Mouse (Mus musculus) urinary bladder, postnatal 14 days (tissue): ENCODE results near the gene Angptl3.

Experiments used
- DNase-seq: peaks from one replicate; pipeline ENCODE4 v3.0.0; 2021; ENCODE audit warnings: low spot score

The Angptl3 gene

DNA sequence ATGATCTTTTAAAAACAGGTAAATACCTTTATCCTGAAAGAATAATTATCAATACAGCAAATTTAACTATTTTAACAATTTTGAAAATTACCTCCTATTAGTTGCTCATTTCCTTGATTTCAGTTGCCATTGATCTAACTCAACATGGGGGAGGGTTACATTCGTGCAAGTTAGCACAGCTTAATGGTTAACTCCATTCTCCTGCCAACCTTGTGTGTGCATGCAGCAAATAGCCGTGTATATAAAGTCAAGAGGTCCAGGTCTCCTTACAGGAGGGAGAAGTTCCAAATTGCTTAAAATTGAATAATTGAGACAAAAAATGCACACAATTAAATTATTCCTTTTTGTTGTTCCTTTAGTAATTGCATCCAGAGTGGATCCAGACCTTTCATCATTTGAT lies at the start of gene Angptl3:
TSS of gene Angptl3 (plus strand) at position 269 of the 400 bp plus-strand sequence.
- DNase-seq, result no peak

GRCm38 (mm10) chr4:98984701-98985100 lies 46.1 kb upstream of the Angptl3 start:
- DNase-seq, result no peak

DNA sequence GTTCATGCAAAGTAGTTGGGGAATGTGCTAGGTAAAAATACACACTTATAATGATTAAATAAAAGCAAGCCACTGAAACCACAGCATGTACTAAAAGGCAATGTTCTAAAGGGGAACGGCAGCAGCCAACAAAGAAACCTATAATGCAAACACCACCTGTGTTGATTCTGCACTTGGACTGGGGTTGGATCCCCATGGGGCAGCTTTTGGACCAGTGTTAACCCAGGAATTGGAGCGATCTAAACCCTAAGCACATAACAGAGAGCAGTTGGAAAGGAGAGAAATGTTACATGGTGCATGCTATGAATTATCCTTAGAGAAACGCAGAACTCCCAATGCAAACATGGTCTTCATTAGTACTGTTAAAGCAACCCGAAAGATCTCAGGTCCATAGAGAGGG lies 37.3 kb upstream of the Angptl3 start:
- DNase-seq, result no peak

GRCm38 (mm10) chr4:99005574-99005973 lies 25.2 kb upstream of the Angptl3 start:
- DNase-seq, result no peak

DNA sequence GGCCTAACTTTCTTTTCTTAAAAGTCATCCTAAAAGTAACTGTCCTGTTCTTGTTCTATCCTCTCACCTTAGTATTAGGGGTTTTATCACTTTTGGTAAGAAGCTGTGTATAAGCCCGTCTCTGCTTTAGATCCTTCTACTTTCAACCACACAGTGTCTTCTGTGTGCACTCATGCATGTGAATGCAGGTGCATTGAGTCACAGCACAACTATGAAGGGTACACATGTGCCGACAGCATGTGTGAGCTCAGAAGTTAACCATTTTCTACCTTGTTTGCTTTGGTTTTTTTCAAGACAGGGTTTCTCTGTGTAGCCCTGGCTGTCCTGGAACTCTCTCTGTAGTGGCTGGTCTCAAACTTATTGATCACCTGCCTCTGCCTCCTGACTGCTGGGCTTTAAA lies 24.4 kb upstream of the Angptl3 start:
- DNase-seq, result no peak

DNA sequence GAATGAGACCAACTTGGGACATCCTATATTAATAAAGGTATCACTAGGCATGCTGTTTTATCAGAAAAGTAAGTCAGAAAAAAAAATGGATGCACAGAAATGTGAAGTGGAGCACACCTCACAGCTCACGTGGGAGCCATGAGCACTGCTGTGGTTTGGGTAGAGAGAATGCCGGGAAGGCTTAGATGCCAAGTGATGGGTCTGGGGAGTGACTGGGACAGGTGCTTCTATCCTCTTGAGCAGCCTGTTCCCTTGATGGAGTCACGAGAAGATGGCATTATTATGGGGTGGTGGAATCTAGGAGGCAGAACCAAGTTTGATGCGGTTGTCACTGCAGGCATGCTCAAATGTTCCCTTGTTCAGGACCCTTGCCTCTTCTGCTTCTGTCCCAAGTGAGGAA lies 19.7 kb upstream of the Angptl3 start:
- DNase-seq, result no peak

DNA sequence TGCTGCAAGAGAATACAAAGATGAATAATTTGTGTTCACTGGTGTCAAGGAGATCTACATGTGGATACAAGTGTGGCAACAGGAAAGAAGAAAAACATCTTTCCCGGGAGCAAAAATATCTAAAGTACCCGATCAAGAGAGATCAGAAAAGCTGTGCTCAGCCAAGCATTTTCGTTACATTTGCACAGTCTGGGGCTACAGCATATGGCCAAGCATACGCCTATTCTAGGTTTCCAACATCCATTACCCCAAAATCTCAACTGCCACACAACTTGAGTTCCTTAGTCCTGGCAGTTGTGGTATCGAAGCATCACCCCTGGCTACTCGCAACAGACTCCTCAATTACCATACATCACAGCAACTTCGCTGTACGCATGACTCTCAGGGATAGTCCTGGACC lies 8.5 kb upstream of the Angptl3 start:
- DNase-seq, result no peak

DNA sequence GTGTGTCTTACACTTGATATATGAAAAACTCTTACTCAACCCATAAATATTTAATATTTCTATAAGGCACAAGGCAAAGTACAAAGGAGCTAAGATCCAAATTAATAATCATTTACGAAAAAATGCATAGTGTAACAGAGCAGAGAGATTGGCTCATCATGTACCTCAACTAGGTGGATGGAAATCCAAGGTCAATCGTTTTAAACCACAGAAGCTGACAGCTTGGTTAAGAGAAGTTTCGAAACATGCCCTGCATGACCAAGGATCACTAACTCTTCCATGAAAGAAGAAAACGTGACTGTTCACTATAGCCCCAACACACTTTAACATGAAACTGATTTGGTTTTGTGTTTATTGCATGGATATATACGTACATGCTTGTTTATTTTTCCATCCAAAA lies 2.4 kb upstream of the Angptl3 start:
- DNase-seq, result no peak

GRCm38 (mm10) chr4:99032921-99033320 lies 2.2 kb downstream of the Angptl3 start:
- no peak for DNase-seq

GRCm38 (mm10) chr4:99044854-99045253 lies 14.1 kb downstream of the Angptl3 start:
- DNase-seq, result no peak

DNA sequence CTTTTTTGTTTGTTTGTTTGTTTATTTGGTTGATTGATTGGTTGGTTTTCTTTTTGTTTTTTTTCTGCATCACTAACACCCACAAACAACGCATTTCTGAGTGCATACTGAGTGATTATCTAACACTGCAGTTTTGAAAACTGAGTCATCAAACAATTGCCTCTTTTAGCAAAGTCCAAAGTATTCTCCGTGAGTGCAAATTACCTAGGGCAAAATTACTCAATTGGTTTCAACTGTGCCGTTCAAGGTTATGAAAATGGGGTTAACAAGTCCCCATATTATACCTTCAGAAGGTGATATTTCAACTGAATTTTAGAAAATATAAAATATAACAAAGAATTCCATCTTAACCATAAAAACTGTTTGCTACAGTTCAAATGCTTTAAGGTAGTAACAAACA lies 15.7 kb downstream of the Angptl3 start:
- DNase-seq, result no peak

GRCm38 (mm10) chr4:99048581-99048980 lies 17.8 kb downstream of the Angptl3 start:
- no peak for DNase-seq

GRCm38 (mm10) chr4:99064524-99064923 lies 33.8 kb downstream of the Angptl3 start:
- peak; percentile 56 for DNase-seq

DNA sequence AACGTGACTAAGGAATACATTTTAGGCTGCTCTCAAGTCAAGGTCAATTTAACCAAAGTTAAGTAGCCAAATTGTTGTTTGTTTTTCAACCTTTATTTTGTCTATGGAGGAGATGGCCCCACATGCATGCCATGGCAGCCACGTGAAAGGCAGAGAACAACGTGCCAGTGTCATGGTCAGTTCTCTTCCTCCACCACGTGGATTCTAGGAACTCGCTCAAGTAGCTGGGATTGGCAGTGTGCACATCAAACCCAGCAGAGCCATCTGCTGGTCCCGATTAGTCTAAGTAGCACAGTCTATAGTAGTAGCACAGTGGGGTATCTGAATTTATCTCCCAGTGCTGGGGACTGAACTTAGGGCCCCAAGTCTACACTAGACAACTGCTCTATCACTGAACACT lies 38.1 kb downstream of the Angptl3 start:
- DNase-seq, result no peak

DNA sequence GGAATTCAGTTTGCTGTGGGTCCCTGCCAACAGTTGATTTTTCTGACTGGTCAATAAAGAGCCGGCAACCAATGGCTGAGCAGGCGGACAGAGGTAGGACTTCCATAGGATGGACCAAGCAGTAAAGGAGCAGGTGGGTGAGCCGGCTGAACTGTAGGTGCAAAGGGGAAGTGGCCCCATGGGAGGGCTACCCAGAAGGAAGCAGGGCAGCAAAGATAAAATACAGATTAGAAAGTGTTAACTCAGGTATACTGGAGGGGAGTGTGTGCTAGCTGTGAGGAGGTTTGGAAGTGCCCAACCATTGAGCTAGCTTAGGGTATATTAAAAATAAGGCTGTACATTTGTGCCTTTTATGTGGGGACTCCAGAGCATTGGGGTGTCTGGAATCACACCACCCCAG lies 47.3 kb downstream of the Angptl3 start:
- no peak for DNase-seq

DNA sequence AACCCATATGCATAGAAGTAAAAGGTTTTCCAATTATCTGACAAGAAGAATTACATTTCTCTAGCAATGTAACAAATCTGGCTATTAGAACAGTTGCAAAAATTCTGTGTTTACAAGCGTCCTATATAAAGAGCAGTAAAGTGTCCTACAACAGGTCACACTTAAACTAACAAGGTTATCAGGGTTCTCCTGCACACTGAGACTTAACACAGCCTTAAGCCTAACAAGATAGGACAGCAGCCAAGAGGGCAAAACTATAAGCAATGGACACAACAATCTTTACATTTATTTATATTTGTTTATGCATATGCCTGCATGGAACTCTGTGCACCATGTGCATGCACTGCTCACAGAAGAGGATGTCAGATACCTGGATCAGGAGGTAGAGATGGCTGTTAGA lies 50.4 kb downstream of the Angptl3 start:
- DNase-seq, result no peak

- no peak for DNase-seq
Observed at GRCm38 (mm10) chr4:99083862-99084261, 53.1 kb downstream of the Angptl3 start.

- no peak for DNase-seq
Observed at GRCm38 (mm10) chr4:99087760-99088485, 57.2 kb downstream of the Angptl3 start.

- DNase-seq, result no peak
Observed at GRCm38 (mm10) chr4:99091151-99091701, 60.5 kb downstream of the Angptl3 start.

DNA sequence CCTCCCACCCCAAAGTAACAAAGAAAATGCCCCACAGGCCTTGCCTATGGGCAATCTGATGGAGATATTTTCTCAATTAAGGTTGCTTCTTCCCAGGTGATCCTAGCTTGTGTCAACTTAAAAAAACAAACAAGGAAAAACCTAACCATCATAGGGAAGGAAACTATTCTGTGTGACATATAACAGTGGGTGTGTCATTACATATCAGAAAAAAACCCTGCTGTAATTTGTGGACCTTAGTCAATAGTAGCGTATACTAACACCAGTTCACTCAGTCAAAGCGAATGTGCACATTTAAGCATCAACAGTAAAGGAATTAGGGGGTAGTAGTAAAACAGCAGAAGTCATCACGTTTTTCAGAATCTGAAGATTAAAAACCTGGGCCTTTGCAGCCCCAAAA lies 61.0 kb downstream of the Angptl3 start:
- no peak for DNase-seq
